In the genomic region with DNA sequence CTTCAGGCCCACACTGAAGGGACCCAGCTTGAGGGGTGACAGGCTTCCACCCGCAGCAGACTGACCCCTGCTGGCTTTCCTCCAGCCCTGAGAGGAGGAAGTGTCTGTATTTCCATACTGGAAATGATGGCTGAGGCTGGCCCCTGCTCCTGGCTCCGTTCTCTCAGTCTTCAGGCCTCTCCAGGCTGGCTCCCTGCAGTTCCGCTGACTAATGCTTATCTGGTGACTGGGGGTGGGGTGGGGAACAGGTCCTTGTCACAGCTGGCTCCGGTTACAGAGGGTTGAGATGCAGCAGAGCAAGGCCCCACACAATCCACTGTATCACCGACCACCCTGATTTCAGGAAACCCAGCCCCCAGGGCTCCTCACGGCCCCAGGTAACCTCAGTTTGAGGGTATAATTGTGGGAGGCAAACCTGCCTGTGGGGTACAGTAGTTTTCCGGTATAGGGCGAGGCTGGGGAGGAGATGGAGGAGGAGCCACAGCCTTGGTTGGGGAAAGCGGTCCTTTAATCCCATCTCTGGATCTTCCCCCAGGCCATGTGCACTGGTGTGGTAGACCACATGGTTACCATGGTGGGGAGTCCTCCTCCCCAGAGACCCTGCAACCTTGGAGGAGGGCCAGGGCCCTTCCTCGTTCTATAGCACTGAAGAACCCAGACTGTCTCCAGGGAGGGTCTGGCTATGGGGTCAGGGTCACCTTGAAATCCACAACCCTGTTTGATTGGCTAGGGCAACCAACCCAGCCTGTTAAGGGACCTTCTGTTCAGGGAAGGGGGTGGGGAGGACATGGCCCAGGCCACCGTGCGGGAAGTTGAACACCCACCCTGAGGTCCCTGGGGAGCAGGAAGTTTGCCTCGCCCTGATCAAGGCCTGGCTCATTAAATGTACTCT, we compare ENCODE assay signal across 8 mouse cellular contexts.
DNase-seq lines count a peak whose midpoint lies in the region; ATAC-seq and TF ChIP-seq lines count a peak whose summit lies in the region.

No protein-coding gene starts in this region.

- peaks cover 2% of the 10 kb centered on the region; the same call in 1 of the 2 replicates for H3K79me2 ChIP-seq in heart, adult 2 months (replicated peaks; ENCODE audit: control insufficient read depth, insufficient read depth, low read length)

- no peaks in the 10 kb centered on the region for H3K27me3 ChIP-seq in heart, adult 2 months (ENCODE audit: control insufficient read depth, insufficient read depth, low read length)
- no peaks in the 10 kb centered on the region for H3K27me3 ChIP-seq in forebrain, embryonic 15.5 days
- no peaks in the 10 kb centered on the region for H3K27me3 ChIP-seq in kidney, postnatal 0 days (ENCODE audit: insufficient read depth, low read length)

- peaks cover 63% of the 10 kb centered on the region for H3K4me1 ChIP-seq in heart, adult 2 months (ENCODE audit: control insufficient read depth, insufficient read depth, low read length)
- peaks cover 54% of the 10 kb centered on the region for H3K4me1 ChIP-seq in forebrain, embryonic 15.5 days
- H3K4me1 ChIP-seq in kidney, postnatal 0 days (replicated peaks; ENCODE audit: insufficient read depth, low read length): peaks cover 61% of the 10 kb centered on the region

- peak overlapping the region; percentile 62 for H3K27ac ChIP-seq in heart, adult 2 months
- peak overlapping the region; percentile 55 for H3K27ac ChIP-seq in forebrain, embryonic 15.5 days (replicated peaks)
- H3K27ac ChIP-seq in kidney, postnatal 0 days: peak overlapping the region; percentile 79

- 25% methylated on average over 13 of the region's 13 CpGs for WGBS in heart, adult 2 months
- 44% methylated on average over 13 of the region's 13 CpGs for WGBS in forebrain, embryonic 15.5 days
- 17% methylated on average over 13 of the region's 13 CpGs for WGBS in kidney, postnatal 0 days

- no peak for TF ChIP-seq POLR2A in heart, adult 2 months (IDR thresholded peaks at IDR 0.05; ENCODE audit: insufficient read depth, low read depth, low read length)

- 0 out of 2 replicates have a peak, but pooled peaks cover 2% of the 10 kb centered on the region for H3K36me3 ChIP-seq in heart, adult 2 months (ENCODE audit: control insufficient read depth, insufficient read depth, low read length)
- no peaks in the 10 kb centered on the region for H3K36me3 ChIP-seq in forebrain, embryonic 15.5 days
- H3K36me3 ChIP-seq in kidney, postnatal 0 days (ENCODE audit: insufficient read depth, low read length): no peaks in the 10 kb centered on the region

- H3K4me3 ChIP-seq in heart, adult 2 months: no peak overlapping the region
- H3K4me3 ChIP-seq in forebrain, embryonic 15.5 days: no peak overlapping the region
- H3K4me3 ChIP-seq in kidney, postnatal 0 days (replicated peaks; ENCODE audit: low read depth, low read length): no peak overlapping the region

- TF ChIP-seq CTCF in heart, adult 2 months (IDR thresholded peaks at IDR 0.05): no peak
- TF ChIP-seq CTCF in kidney, postnatal 0 days (IDR thresholded peaks at IDR 0.05; ENCODE audit: low read depth): peak; percentile 48

- H3K4me2 ChIP-seq in forebrain, embryonic 15.5 days (replicated peaks): no peak overlapping the region
- H3K4me2 ChIP-seq in kidney, postnatal 0 days (ENCODE audit: low read length): no peak overlapping the region

- H3K9me3 ChIP-seq in forebrain, embryonic 15.5 days: no peaks in the 10 kb centered on the region
- no peaks in the 10 kb centered on the region for H3K9me3 ChIP-seq in kidney, postnatal 0 days (replicated peaks; ENCODE audit: low read length)

- DNase-seq in heart, adult 2 months: peak; percentile 51 to 58
- DNase-seq in heart, postnatal 25 days (ENCODE audit: low spot score): no peak
- DNase-seq in ZHBTc4 (ENCODE audit: low read depth, low spot score): peak; percentile 93
- peak; percentile 88 for DNase-seq in kidney, postnatal 0 days (ENCODE audit: low spot score)
- peak; percentile 50 for DNase-seq in mesoderm, embryonic 11.5 days (ENCODE audit: low read depth, low spot score)
- no peak for DNase-seq in Muller cell, postnatal 12 days (ENCODE audit: inconsistent ontology term)
- DNase-seq in cerebellum, adult 11 months: no peak

- no peak overlapping the region for H3K9ac ChIP-seq in heart, adult 2 months (ENCODE audit: low read depth, low read length)
- no peak overlapping the region for H3K9ac ChIP-seq in forebrain, embryonic 15.5 days (replicated peaks)
- H3K9ac ChIP-seq in kidney, postnatal 0 days (ENCODE audit: low read depth, low read length): no peak overlapping the region

- intact Hi-C loops in heart, adult 2 months (cut with DNase I): no loop called here
- intact Hi-C loops in heart, postnatal 25 days (cut with DNase I): no loop called here

- TF ChIP-seq EP300 in heart, adult 2 months (IDR thresholded peaks at IDR 0.05; ENCODE audit: insufficient read depth, low read depth, low read length): no peak

- no peak for ATAC-seq in forebrain, embryonic 15.5 days (replicated peaks)
- ATAC-seq in kidney, postnatal 0 days (replicated peaks; ENCODE audit: low FRiP score, low read depth): peak; percentile 35; the same call in 1 of the 2 replicates

Comparison
In these comparisons a context has a peak if more than half of its experiments do, and no peak if none do; other contexts are left out.
1. DNase-seq: peak in heart, adult 2 months (2 of 2), ZHBTc4 (single experiment), kidney, postnatal 0 days (single experiment) and mesoderm, embryonic 11.5 days (single experiment); none in heart, postnatal 25 days (single experiment), Muller cell, postnatal 12 days (single experiment) and cerebellum, adult 11 months (single experiment).
2. Peak in every context shown above with its lines, with median percentiles within 50 percentile points of each other: H3K27ac ChIP-seq.